ENCODE assay signal across 19 mouse cellular contexts in the genomic region with DNA sequence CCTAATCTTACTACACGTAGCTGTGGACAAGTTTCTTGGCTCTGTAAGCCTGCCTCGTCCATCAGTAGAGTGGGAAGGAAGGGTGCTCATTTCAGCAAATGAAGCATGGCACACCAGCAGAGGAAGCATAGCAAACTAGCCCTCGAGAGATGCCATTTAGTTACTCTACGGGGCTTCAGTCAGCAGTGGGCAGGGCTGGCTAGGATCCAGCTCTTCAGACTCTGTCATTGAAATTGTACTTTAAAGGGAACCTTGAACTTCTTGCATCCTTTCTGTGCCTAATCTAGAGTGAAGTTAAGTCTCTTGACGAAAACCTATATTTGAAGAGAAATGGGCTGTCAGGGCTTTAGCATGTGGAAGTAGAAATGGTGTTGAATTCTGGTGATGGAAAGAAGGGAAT. TPM values are rescaled to one million over a fixed set of nuclear protein-coding genes. Genes with fewer than 3 reads are reported as not detected.
DNase-seq lines count a peak whose midpoint lies in the region; ATAC-seq and TF ChIP-seq lines count a peak whose summit lies in the region.
"Had no signal": no experiment of that assay in that cellular context is flagged by ENCODE, and none has a peak within 500 bp of the region (broad histone marks: within the 10 kb centered on the region; RNA-seq: fewer than 3 reads in every experiment).

No protein-coding gene starts in this region.

- peak overlapping the region; percentile 19; the same call in 1 of the 2 replicates for H3K27ac ChIP-seq in kidney, adult 2 months (ENCODE audit: insufficient read depth, low read depth, low read length)
- no peak overlapping the region for H3K27ac ChIP-seq in kidney, embryonic 15.5 days
- H3K27ac ChIP-seq: embryonic facial prominence, embryonic 13.5 days; forebrain, embryonic 12.5 days; heart, embryonic 10.5 days; hindbrain, embryonic 13.5 days; hindbrain, postnatal 0 days; intestine, embryonic 15.5 days had no signal

- no peaks in the 10 kb centered on the region for H3K9me3 ChIP-seq in kidney, embryonic 15.5 days (replicated peaks)
- H3K9me3 ChIP-seq: embryonic facial prominence, embryonic 13.5 days; forebrain, embryonic 12.5 days; heart, embryonic 10.5 days; hindbrain, embryonic 13.5 days; intestine, embryonic 15.5 days had no signal

- no peak overlapping the region for H3K9ac ChIP-seq in kidney, embryonic 15.5 days
- H3K9ac ChIP-seq: embryonic facial prominence, embryonic 13.5 days; forebrain, embryonic 12.5 days; hindbrain, embryonic 13.5 days; intestine, embryonic 15.5 days had no signal

- no peak overlapping the region for H3K4me3 ChIP-seq in kidney, adult 2 months (ENCODE audit: insufficient read depth, low read depth, low read length)
- H3K4me3 ChIP-seq in kidney, embryonic 15.5 days (replicated peaks) = no peak overlapping the region
- H3K4me3 ChIP-seq: embryonic facial prominence, embryonic 13.5 days; forebrain, embryonic 12.5 days; heart, embryonic 10.5 days; hindbrain, embryonic 13.5 days; intestine, embryonic 15.5 days had no signal

- no peaks in the 10 kb centered on the region; the same call in 1 of the 2 replicates for H3K36me3 ChIP-seq in kidney, adult 2 months (ENCODE audit: control insufficient read depth, insufficient read depth, low read length)
- peaks cover 22% of the 10 kb centered on the region for H3K36me3 ChIP-seq in kidney, embryonic 15.5 days
- H3K36me3 ChIP-seq: intestine, embryonic 15.5 days had no signal

- no peak for TF ChIP-seq CTCF in kidney, adult 2 months (conservative IDR thresholded peaks at IDR 0.05; ENCODE audit: insufficient read depth, insufficient read length, low read depth, low read length)

- no peak for ATAC-seq in kidney, embryonic 15.5 days (replicated peaks; ENCODE audit: low FRiP score)
- ATAC-seq: forebrain, embryonic 16.5 days; hindbrain, postnatal 0 days; intestine, embryonic 15.5 days had no signal

- no peak overlapping the region for H3K4me2 ChIP-seq in kidney, embryonic 15.5 days
- H3K4me2 ChIP-seq: embryonic facial prominence, embryonic 13.5 days; forebrain, embryonic 12.5 days; hindbrain, embryonic 13.5 days; intestine, embryonic 15.5 days had no signal

- no peaks in the 10 kb centered on the region for H3K27me3 ChIP-seq in kidney, adult 2 months (replicated peaks; ENCODE audit: control insufficient read depth, insufficient read depth, low read length)
- no peaks in the 10 kb centered on the region for H3K27me3 ChIP-seq in kidney, embryonic 15.5 days
- H3K27me3 ChIP-seq: embryonic facial prominence, embryonic 13.5 days; forebrain, embryonic 12.5 days; hindbrain, embryonic 13.5 days; intestine, embryonic 15.5 days had no signal

- peaks cover 8% of the 10 kb centered on the region; the same call in 1 of the 2 replicates for H3K4me1 ChIP-seq in kidney, adult 2 months (ENCODE audit: control insufficient read depth, insufficient read depth, low read length)
- peaks cover 20% of the 10 kb centered on the region for H3K4me1 ChIP-seq in kidney, embryonic 15.5 days

- 38% methylated on average over 5 of the region's 5 CpGs for WGBS in kidney, adult 2 months
- 73% methylated on average over 5 of the region's 5 CpGs for WGBS in kidney, embryonic 15.5 days

- peak; percentile 14 for DNase-seq in kidney, adult 2 months
- DNase-seq in kidney, adult 8-10 months = no peak
- DNase-seq in kidney, postnatal 25 days = peak; percentile 31 to 41
- peak; percentile 56 for DNase-seq in adrenal gland, postnatal 10 days
- peak; percentile 40 to 55 for DNase-seq in adrenal gland, postnatal 36 days
- no peak for DNase-seq in spleen, postnatal 14 days (ENCODE audit: low spot score in 2 of 2)
- DNase-seq: cerebellum, adult 18-20 months; cerebellum, adult 9-11 months; cerebellum, postnatal 36 days; gastrocnemius, postnatal 14 days; heart, postnatal 10 days had no signal

- no peak for TF ChIP-seq POLR2A in kidney, adult 2 months (IDR thresholded peaks at IDR 0.05; ENCODE audit: low read depth, low read length)

RNA-seq across cellular contexts. Expression of a gene that starts 3.4 kb away (rescaled TPM):
- 15.7 and 15.9 TPM in 2 replicates for polyA plus RNA-seq in kidney, adult 2 months (2012; rRNA removed)
- polyA plus RNA-seq in kidney, embryonic 15.5 days (2015; fragmentation: Nextera tagmentation; extraction: Ambion mirVana) = 28.7 and 30.6 TPM in 2 replicates
- total RNA-seq in adrenal gland, postnatal 10 days (2021) = 10 to 100 TPM; 27.6 to 33.0 TPM
- 10 to 100 TPM; 33.5 to 37.4 TPM for total RNA-seq in adrenal gland, postnatal 36 days (2021)

RNA-seq across cellular contexts. Expression of a gene that starts 3.7 kb away (rescaled TPM):
- polyA plus RNA-seq in kidney, adult 2 months (2012; rRNA removed) = 22.5 and 29.1 TPM in 2 replicates
- polyA plus RNA-seq in kidney, embryonic 15.5 days (2015; fragmentation: Nextera tagmentation; extraction: Ambion mirVana) = 98.6 and 99.7 TPM in 2 replicates
- total RNA-seq in adrenal gland, postnatal 10 days (2021) = 10 to 100 TPM; 37.9 to 38.8 TPM
- total RNA-seq in adrenal gland, postnatal 36 days (2021) = 10 to 100 TPM; 40.1 to 43.1 TPM

Comparison
In these comparisons a context has a peak if more than half of its experiments do, and no peak if none do; other contexts are left out.
1. DNase-seq: peak in kidney, adult 2 months (single experiment), kidney, postnatal 25 days (2 of 2), adrenal gland, postnatal 10 days (single experiment) and adrenal gland, postnatal 36 days (2 of 2); none in kidney, adult 8-10 months (0 of 2) and spleen, postnatal 14 days (0 of 2).